Mouse (Mus musculus): Measurements from ENCODE around the gene Ptgfrn.

The Ptgfrn gene

GRCm38 (mm10) chr3:101116431-101117385 lies 6.6 kb upstream of the Ptgfrn start:
- no peak for DNase-seq

GRCm38 (mm10) chr3:101112518-101112894 lies 2.4 kb upstream of the Ptgfrn start:
- DNase-seq, result no peak

GRCm38 (mm10) chr3:101111848-101112517 lies 1.9 kb upstream of the Ptgfrn start:
- no peak for DNase-seq

- no peak for DNase-seq
Observed at GRCm38 (mm10) chr3:101111321-101111720, 1.2 kb upstream of the Ptgfrn start.

GRCm38 (mm10) chr3:101110838-101111103 lies 693 bp upstream of the Ptgfrn start:
- DNase-seq, result no peak

GRCm38 (mm10) chr3:101109558-101110021 lies 488 bp downstream of the Ptgfrn start:
- peak; percentile 35 for DNase-seq

GRCm38 (mm10) chr3:101108848-101109247 lies 1.2 kb downstream of the Ptgfrn start:
- no peak for DNase-seq

GRCm38 (mm10) chr3:101108282-101108681 lies 1.8 kb downstream of the Ptgfrn start:
- no peak for DNase-seq

GRCm38 (mm10) chr3:101106326-101106725 lies 3.8 kb downstream of the Ptgfrn start:
- no peak for DNase-seq

- no peak for DNase-seq
Observed at GRCm38 (mm10) chr3:101105486-101105885, 4.6 kb downstream of the Ptgfrn start.

GRCm38 (mm10) chr3:101104883-101105282 lies 5.2 kb downstream of the Ptgfrn start:
- DNase-seq, result no peak

GRCm38 (mm10) chr3:101103770-101104169 lies 6.3 kb downstream of the Ptgfrn start:
- no peak for DNase-seq

- no peak for DNase-seq
Observed at GRCm38 (mm10) chr3:101102106-101102505, 8.0 kb downstream of the Ptgfrn start.

GRCm38 (mm10) chr3:101101184-101101583 lies 8.9 kb downstream of the Ptgfrn start:
- DNase-seq, result no peak

- DNase-seq, result no peak
Observed at GRCm38 (mm10) chr3:101099701-101100357, 10.2 kb downstream of the Ptgfrn start.

- DNase-seq, result no peak
Observed at GRCm38 (mm10) chr3:101098073-101098472, 12.0 kb downstream of the Ptgfrn start.

- DNase-seq, result no peak
Observed at GRCm38 (mm10) chr3:101097146-101097800, 12.8 kb downstream of the Ptgfrn start.

- no peak for DNase-seq
Observed at GRCm38 (mm10) chr3:101095761-101096449, 14.2 kb downstream of the Ptgfrn start.

- DNase-seq, result no peak
Observed at GRCm38 (mm10) chr3:101092202-101092601, 17.9 kb downstream of the Ptgfrn start.

- no peak for DNase-seq
Observed at GRCm38 (mm10) chr3:101086584-101087445, 23.3 kb downstream of the Ptgfrn start.

GRCm38 (mm10) chr3:101080925-101081324 lies 29.2 kb downstream of the Ptgfrn start:
- no peak for DNase-seq

Measured in right cerebral cortex, postnatal 4 days (tissue).